Mouse (Mus musculus) liver, embryonic 14.5 days (tissue): ENCODE results near the gene Trim68. TPM values are rescaled to one million over a fixed set of nuclear protein-coding genes. Genes with fewer than 3 reads are reported as not detected.
"Not testable (repeated sequence)": the region's sequence is repeated elsewhere in the genome, so short reads cannot be mapped to it uniquely, and the experiment has no call there.

Experiments
- ATAC-seq: fragments of 200-750 bp; cut with Nextera tagmentation; 2 replicates; pipeline ENCODE4 v1.8.0; 2017; ENCODE audit warnings: moderate number of reproducible peaks, mild to moderate bottlenecking, moderate library complexity; ENCODE audit not compliant: insufficient read depth
- DNase-seq, 3 experiments: peaks; one replicate each; pipeline ENCODE4 v3.0.0-alpha.2; 2012 to 2013; ENCODE audit warnings: low read depth in 3 of 3, low spot score in 3 of 3
- H3K27ac ChIP-seq: fragments of 300-500 bp; sonication (generic); 2 replicates; pipeline ENCODE4 v1.5.1; 2014; ENCODE audit warnings: moderate library complexity, mild to moderate bottlenecking, control low read depth, inconsistent platforms
- H3K27me3 ChIP-seq: fragments of 300-500 bp; sonication (generic); 2 replicates; pipeline ENCODE4 v1.6.1; 2014; ENCODE audit warnings: mild to moderate bottlenecking, low read length, moderate library complexity; ENCODE audit not compliant: control insufficient read depth, insufficient read depth
- H3K36me3 ChIP-seq: fragments of 300-500 bp; sonication (generic); replicated peaks from 2 replicates; pipeline ENCODE4 v1.6.1; 2014; ENCODE audit warnings: low read depth; ENCODE audit not compliant: control insufficient read depth, insufficient read depth
- H3K4me1 ChIP-seq, 2 experiments: fragments of 200-500 bp in 1 of 2; fragments of 300-500 bp in 1 of 2; sonication (generic) in 1 of 2; replicated peaks; 2 replicates each; pipeline ENCODE4 v1.6.1; 2012 to 2014; ENCODE audit warnings: antibody characterized with exemption in 1 of 2, inconsistent platforms in 1 of 2, low read length in 1 of 2; ENCODE audit not compliant: control insufficient read depth in 2 of 2, insufficient read depth in 2 of 2
- H3K4me2 ChIP-seq: fragments of 300-500 bp; sonication (generic); 2 replicates; pipeline ENCODE4 v1.6.1; 2014; ENCODE audit warnings: low read depth, mild to moderate bottlenecking, control low read depth, moderate library complexity
- H3K4me3 ChIP-seq, 2 experiments: fragments of 200-500 bp in 1 of 2; fragments of 300-500 bp in 1 of 2; sonication (generic) in 1 of 2; 2 replicates each; pipeline ENCODE4 v1.5.1; 2012 to 2014; ENCODE audit warnings: low read depth in 2 of 2, low read length in 2 of 2, mild to moderate bottlenecking in 2 of 2, control low read depth in 1 of 2, inconsistent platforms in 1 of 2, moderate library complexity in 1 of 2; ENCODE audit not compliant: insufficient read depth in 1 of 2
- H3K9ac ChIP-seq: fragments of 300-500 bp; sonication (generic); replicated peaks from 2 replicates; pipeline ENCODE4 v1.6.1; 2014; ENCODE audit warnings: mild to moderate bottlenecking, control low read depth, moderate library complexity
- H3K9me3 ChIP-seq: fragments of 300-500 bp; sonication (generic); 2 replicates; pipeline ENCODE4 v1.6.1; 2016; ENCODE audit warnings: low read length, mixed read lengths; ENCODE audit not compliant: control insufficient read depth
- CTCF ChIP-seq: IDR thresholded peaks from 2 replicates; pipeline ENCODE4 v1.5.1; 2016; ENCODE audit warnings: antibody characterized with exemption, low read depth, control low read depth
- EP300 ChIP-seq: IDR thresholded peaks from 2 replicates; pipeline ENCODE4 v1.6.1; 2016; ENCODE audit warnings: antibody characterized with exemption, low read depth
- WGBS: fragments of 180-500 bp; shearing (Covaris S2); extraction: QIAGEN DNeasy Blood & Tissue Kit; methylation state at CpG from one replicate; pipeline ENCODE4 v1.1.7; 2014; ENCODE audit not compliant: insufficient replicate concordance; 5-methylcytosine and 5-hydroxymethylcytosine counted together
- polyA plus RNA-seq, 2 experiments: library from polyadenylated mRNA; depleted of rRNA in 1 of 2; stranded (reverse) in 1 of 2; unstranded in 1 of 2; fragments of >200 nt; fragmentation: Nextera tagmentation in 1 of 2; extraction: Ambion mirVana in 1 of 2; gene quantifications; 2 replicates each; pipeline versions ENCODE4 v1.2.1 to v1.2.3; 2012 to 2014

The Trim68 gene
- polyA plus RNA-seq, 2 experiments = 0.86 to 2.3 TPM

GRCm38 (mm10) chr7:102664599-102664998, 22.5 kb downstream of the Trim68 start, which contains the start of gene Olfr556:
Olfr556 (plus strand) TSS chr7:102664899.
- Histone ChIP-seq H3K9me3 (no peaks in the 10 kb centered on the region), H3K27ac (no peak within 1 kb of the TSS), H3K36me3 (no peaks in the 10 kb centered on the region), H3K9ac (no peak within 1 kb of the TSS), H3K4me1 (no peaks in the 10 kb centered on the region), H3K4me3 (no peak within 1 kb of the TSS), H3K4me2 (no peak within 1 kb of the TSS), H3K27me3 (no peaks in the 10 kb centered on the region)
- WGBS = 56% methylated on average over 3 of the region's 3 CpGs
- TF ChIP-seq CTCF (no peak), EP300 (no peak)
- ATAC-seq (no peak), DNase-seq (no peak)

- H3K27me3 ChIP-seq = no peaks in the 10 kb centered on the region
- ATAC-seq (no peak), DNase-seq (no peak)
- no peaks in the 10 kb centered on the region for H3K9me3 ChIP-seq
- 41% methylated on average over 1 of the region's 1 CpGs for WGBS
- no peaks in the 10 kb centered on the region for H3K36me3 ChIP-seq
- H3K4me2 ChIP-seq = no peak within 1 kb of the TSS
- H3K4me1 ChIP-seq = no peaks in the 10 kb centered on the region
- no peak for TF ChIP-seq CTCF
- TF ChIP-seq EP300 = no peak
- H3K9ac ChIP-seq = no peak within 1 kb of the TSS
- no peak within 1 kb of the TSS for H3K27ac ChIP-seq
- H3K4me3 ChIP-seq = no peak within 1 kb of the TSS
Observed at GRCm38 (mm10) chr7:102658523-102658922, 28.6 kb downstream of the Trim68 start, which contains the start of gene Olfr555. Olfr555 (plus strand) TSS chr7:102658823.

DNA sequence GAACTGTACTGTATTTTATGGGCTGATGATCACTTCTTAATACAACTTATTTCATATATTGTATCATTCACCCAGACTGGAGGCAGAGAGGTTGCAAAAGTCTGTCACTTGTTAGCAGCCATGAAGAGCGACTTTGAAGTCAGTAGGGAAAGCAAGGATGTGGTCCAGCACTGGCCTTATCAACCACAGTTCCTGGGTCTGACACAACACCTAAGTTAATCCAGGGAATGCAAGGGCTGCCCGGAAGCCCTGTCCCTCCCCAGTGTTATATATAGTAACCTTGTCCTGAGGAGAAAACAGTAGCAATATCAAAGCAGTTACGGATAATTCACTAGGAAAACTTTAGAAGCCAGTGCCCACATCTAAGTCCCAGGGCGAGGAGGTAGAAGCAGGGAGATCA, 42.2 kb downstream of the Trim68 start:
- not testable (repeated sequence) for H3K27me3 ChIP-seq, H3K9me3 ChIP-seq, DNase-seq, H3K4me3 ChIP-seq, H3K4me2 ChIP-seq, H3K36me3 ChIP-seq, H3K4me1 ChIP-seq, ATAC-seq, H3K27ac ChIP-seq, H3K9ac ChIP-seq
- 57% methylated on average over 3 of the region's 4 CpGs for WGBS

GRCm38 (mm10) chr7:102638132-102638531, 49.0 kb downstream of the Trim68 start, which contains the start of gene Olfr554:
Olfr554 (plus strand) TSS chr7:102638432.
- no peaks in the 10 kb centered on the region for H3K4me1 ChIP-seq
- 26% methylated on average over 1 of the region's 1 CpGs for WGBS

GRCm38 (mm10) chr7:102636665-102637064, 50.5 kb downstream of the Trim68 start:
- H3K4me3 ChIP-seq = no peak overlapping the region
- peak in 1 of 3 experiments; percentile 35 for DNase-seq

More at GRCm38 (mm10) chr7:102638132-102638531, 49.0 kb downstream of the Trim68 start, which contains the start of gene Olfr554:
- DNase-seq (no peak), ATAC-seq (no peak)
- no peaks in the 10 kb centered on the region for H3K9me3 ChIP-seq
- H3K27me3 ChIP-seq = no peaks in the 10 kb centered on the region
- H3K27ac ChIP-seq = no peak within 1 kb of the TSS
- TF ChIP-seq CTCF = no peak
- no peak for TF ChIP-seq EP300
- H3K36me3 ChIP-seq = no peaks in the 10 kb centered on the region
- H3K4me3 ChIP-seq = no peak within 1 kb of the TSS
- H3K4me2 ChIP-seq = no peak within 1 kb of the TSS
- no peak within 1 kb of the TSS for H3K9ac ChIP-seq

More at GRCm38 (mm10) chr7:102636665-102637064, 50.5 kb downstream of the Trim68 start:
- no peaks in the 10 kb centered on the region for H3K36me3 ChIP-seq
- no peaks in the 10 kb centered on the region for H3K4me1 ChIP-seq
- no peak overlapping the region for H3K27ac ChIP-seq
- ATAC-seq = no peak
- H3K27me3 ChIP-seq = no peaks in the 10 kb centered on the region
- TF ChIP-seq CTCF (peak; percentile 67), EP300 (no peak)
- 20% methylated on average over 3 of the region's 3 CpGs for WGBS
- no peak overlapping the region for H3K4me2 ChIP-seq
- H3K9me3 ChIP-seq = no peaks in the 10 kb centered on the region
- no peak overlapping the region for H3K9ac ChIP-seq

Other genes with a start within 250 kb of the Trim68 start
- 67.5 and 107 TPM in 2 replicates for gene Rrm1, start 245.6 kb downstream of the Trim68 start, polyA plus RNA-seq (2012; rRNA removed)
- 185 and 196 TPM in 2 replicates for gene Rrm1, start 245.6 kb downstream of the Trim68 start, polyA plus RNA-seq (2014; fragmentation: Nextera tagmentation; extraction: Ambion mirVana)
- gene Olfr543, start 205.6 kb downstream of the Trim68 start, polyA plus RNA-seq (2012; rRNA removed) = not detected in 2 replicates
- 0.37 and 0.39 TPM in 2 replicates for gene Olfr543, start 205.6 kb downstream of the Trim68 start, polyA plus RNA-seq (2014; fragmentation: Nextera tagmentation; extraction: Ambion mirVana)
- not detected in 2 replicates for gene Olfr544, start 199.0 kb downstream of the Trim68 start, polyA plus RNA-seq (2012; rRNA removed)
- 0.04 and 0.17 TPM in 2 replicates for gene Olfr544, start 199.0 kb downstream of the Trim68 start, polyA plus RNA-seq (2014; fragmentation: Nextera tagmentation; extraction: Ambion mirVana)
- not detected in 2 replicates for gene Olfr545, start 187.8 kb downstream of the Trim68 start, polyA plus RNA-seq (2012; rRNA removed)
- gene Olfr545, start 187.8 kb downstream of the Trim68 start, polyA plus RNA-seq (2014; fragmentation: Nextera tagmentation; extraction: Ambion mirVana) = not detected in 2 replicates
- not detected in 2 replicates for gene Olfr547, start 152.6 kb downstream of the Trim68 start, polyA plus RNA-seq (2012; rRNA removed)
- not detected in 2 replicates for gene Olfr547, start 152.6 kb downstream of the Trim68 start, polyA plus RNA-seq (2014; fragmentation: Nextera tagmentation; extraction: Ambion mirVana)
- gene Olfr548-ps1, start 146.4 kb downstream of the Trim68 start, polyA plus RNA-seq (2012; rRNA removed) = not detected in 2 replicates
- gene Olfr548-ps1, start 146.4 kb downstream of the Trim68 start, polyA plus RNA-seq (2014; fragmentation: Nextera tagmentation; extraction: Ambion mirVana) = not detected in 2 replicates
- not detected in 2 replicates for gene Olfr549, start 137.5 kb downstream of the Trim68 start, polyA plus RNA-seq (2012; rRNA removed)
- not detected in 2 replicates for gene Olfr549, start 137.5 kb downstream of the Trim68 start, polyA plus RNA-seq (2014; fragmentation: Nextera tagmentation; extraction: Ambion mirVana)
- gene Trim21, start 121.8 kb downstream of the Trim68 start, polyA plus RNA-seq (2012; rRNA removed) = 2.0 and 3.0 TPM in 2 replicates
- gene Trim21, start 121.8 kb downstream of the Trim68 start, polyA plus RNA-seq (2014; fragmentation: Nextera tagmentation; extraction: Ambion mirVana) = 0.45 and 0.58 TPM in 2 replicates
- gene Olfr550, start 115.9 kb downstream of the Trim68 start, polyA plus RNA-seq (2012; rRNA removed) = not detected in 2 replicates
- gene Olfr550, start 115.9 kb downstream of the Trim68 start, polyA plus RNA-seq (2014; fragmentation: Nextera tagmentation; extraction: Ambion mirVana) = not detected in 2 replicates
- not detected in 2 replicates for gene Olfr551, start 95.4 kb downstream of the Trim68 start, polyA plus RNA-seq (2012; rRNA removed)
- not detected in 2 replicates for gene Olfr551, start 95.4 kb downstream of the Trim68 start, polyA plus RNA-seq (2014; fragmentation: Nextera tagmentation; extraction: Ambion mirVana)
- gene Olfr552, start 89.6 kb downstream of the Trim68 start, polyA plus RNA-seq (2012; rRNA removed) = not detected in 2 replicates
- not detected in 2 replicates for gene Olfr552, start 89.6 kb downstream of the Trim68 start, polyA plus RNA-seq (2014; fragmentation: Nextera tagmentation; extraction: Ambion mirVana)
- not detected in 2 replicates for gene Olfr553, start 69.1 kb downstream of the Trim68 start, polyA plus RNA-seq (2012; rRNA removed)
- not detected in 2 replicates for gene Olfr553, start 69.1 kb downstream of the Trim68 start, polyA plus RNA-seq (2014; fragmentation: Nextera tagmentation; extraction: Ambion mirVana)
- not detected in 2 replicates for gene Olfr554, start 48.9 kb downstream of the Trim68 start, polyA plus RNA-seq (2012; rRNA removed)
- not detected in 2 replicates for gene Olfr554, start 48.9 kb downstream of the Trim68 start, polyA plus RNA-seq (2014; fragmentation: Nextera tagmentation; extraction: Ambion mirVana)
- not detected in 2 replicates for gene Olfr555, start 28.5 kb downstream of the Trim68 start, polyA plus RNA-seq (2012; rRNA removed)
- gene Olfr555, start 28.5 kb downstream of the Trim68 start, polyA plus RNA-seq (2014; fragmentation: Nextera tagmentation; extraction: Ambion mirVana) = not detected in 2 replicates
- gene Olfr556, start 22.4 kb downstream of the Trim68 start, polyA plus RNA-seq (2012; rRNA removed) = not detected in 2 replicates
- not detected in 2 replicates for gene Olfr556, start 22.4 kb downstream of the Trim68 start, polyA plus RNA-seq (2014; fragmentation: Nextera tagmentation; extraction: Ambion mirVana)
- gene Olfr557, start 8.6 kb upstream of the Trim68 start, polyA plus RNA-seq (2012; rRNA removed) = not detected in 2 replicates
- not detected in 2 replicates for gene Olfr557, start 8.6 kb upstream of the Trim68 start, polyA plus RNA-seq (2014; fragmentation: Nextera tagmentation; extraction: Ambion mirVana)
- not detected in 2 replicates for gene Olfr558, start 14.9 kb upstream of the Trim68 start, polyA plus RNA-seq (2012; rRNA removed)
- gene Olfr558, start 14.9 kb upstream of the Trim68 start, polyA plus RNA-seq (2014; fragmentation: Nextera tagmentation; extraction: Ambion mirVana) = not detected in 2 replicates
- gene Olfr33, start 31.7 kb upstream of the Trim68 start, polyA plus RNA-seq (2012; rRNA removed) = not detected in 2 replicates
- gene Olfr33, start 31.7 kb upstream of the Trim68 start, polyA plus RNA-seq (2014; fragmentation: Nextera tagmentation; extraction: Ambion mirVana) = not detected in 2 replicates
- not detected in 2 replicates for gene Olfr559, start 40.2 kb upstream of the Trim68 start, polyA plus RNA-seq (2012; rRNA removed)
- not detected in 2 replicates for gene Olfr559, start 40.2 kb upstream of the Trim68 start, polyA plus RNA-seq (2014; fragmentation: Nextera tagmentation; extraction: Ambion mirVana)
- gene Olfr560, start 72.0 kb upstream of the Trim68 start, polyA plus RNA-seq (2012; rRNA removed) = not detected in 2 replicates
- gene Olfr560, start 72.0 kb upstream of the Trim68 start, polyA plus RNA-seq (2014; fragmentation: Nextera tagmentation; extraction: Ambion mirVana) = not detected in 2 replicates
- gene Olfr78, start 72.1 kb upstream of the Trim68 start, polyA plus RNA-seq (2012; rRNA removed) = 0.02 TPM in 2 replicates
- gene Olfr78, start 72.1 kb upstream of the Trim68 start, polyA plus RNA-seq (2014; fragmentation: Nextera tagmentation; extraction: Ambion mirVana) = not detected in 2 replicates
- gene Olfr561, start 83.9 kb upstream of the Trim68 start, polyA plus RNA-seq (2012; rRNA removed) = not detected in 2 replicates
- not detected in 2 replicates for gene Olfr561, start 83.9 kb upstream of the Trim68 start, polyA plus RNA-seq (2014; fragmentation: Nextera tagmentation; extraction: Ambion mirVana)
- not detected in 2 replicates for gene Olfr564, start 116.2 kb upstream of the Trim68 start, polyA plus RNA-seq (2012; rRNA removed)
- not detected in 2 replicates for gene Olfr564, start 116.2 kb upstream of the Trim68 start, polyA plus RNA-seq (2014; fragmentation: Nextera tagmentation; extraction: Ambion mirVana)
- gene Olfr566, start 171.4 kb upstream of the Trim68 start, polyA plus RNA-seq (2012; rRNA removed) = not detected in 2 replicates
- not detected in 2 replicates for gene Olfr566, start 171.4 kb upstream of the Trim68 start, polyA plus RNA-seq (2014; fragmentation: Nextera tagmentation; extraction: Ambion mirVana)
- not detected in 2 replicates for gene Olfr568, start 189.8 kb upstream of the Trim68 start, polyA plus RNA-seq (2012; rRNA removed)
- not detected in 2 replicates for gene Olfr568, start 189.8 kb upstream of the Trim68 start, polyA plus RNA-seq (2014; fragmentation: Nextera tagmentation; extraction: Ambion mirVana)
- gene Olfr569, start 203.6 kb upstream of the Trim68 start, polyA plus RNA-seq (2012; rRNA removed) = not detected in 2 replicates
- not detected in 2 replicates for gene Olfr569, start 203.6 kb upstream of the Trim68 start, polyA plus RNA-seq (2014; fragmentation: Nextera tagmentation; extraction: Ambion mirVana)
- not detected in 2 replicates for gene Olfr570, start 207.2 kb upstream of the Trim68 start, polyA plus RNA-seq (2012; rRNA removed)
- gene Olfr570, start 207.2 kb upstream of the Trim68 start, polyA plus RNA-seq (2014; fragmentation: Nextera tagmentation; extraction: Ambion mirVana) = not detected in 2 replicates
- not detected in 2 replicates for gene Olfr571, start 230.2 kb upstream of the Trim68 start, polyA plus RNA-seq (2012; rRNA removed)
- not detected in 2 replicates for gene Olfr571, start 230.2 kb upstream of the Trim68 start, polyA plus RNA-seq (2014; fragmentation: Nextera tagmentation; extraction: Ambion mirVana)
- not detected in 2 replicates for gene Olfr572, start 237.1 kb upstream of the Trim68 start, polyA plus RNA-seq (2012; rRNA removed)
- gene Olfr572, start 237.1 kb upstream of the Trim68 start, polyA plus RNA-seq (2014; fragmentation: Nextera tagmentation; extraction: Ambion mirVana) = not detected in 2 replicates